Mouse (Mus musculus) ES-E14 (cell line): ENCODE results near the gene Gjc3.
"Not testable (repeated sequence)": the region's sequence is repeated elsewhere in the genome, so short reads cannot be mapped to it uniquely, and the experiment has no call there.

Experiments
- MAFK ChIP-seq: IDR thresholded peaks from 2 replicates; pipeline ENCODE4 v1.6.1; 2014; ENCODE audit warnings: mild to moderate bottlenecking, low read depth, low read length, inconsistent platforms; ENCODE audit not compliant: insufficient read depth
- ZNF384 ChIP-seq: IDR thresholded peaks from 2 replicates; pipeline ENCODE4 v1.6.1; 2012; ENCODE audit warnings: low read depth, low read length, inconsistent platforms

- not testable (repeated sequence) for TF ChIP-seq MAFK, ZNF384
These were observed 29.0 kb downstream of the Gjc3 start for GRCm38 (mm10) chr5:137933934-137934333.
